Mouse (Mus musculus) thymus, postnatal 10 days (tissue): ENCODE measurements around the gene Smim4.
A peak's percentile ranks its signal among the peaks of the same experiment; 100 is the strongest.

Experiments used
- DNase-seq, 2 experiments: peaks; one replicate each; pipeline ENCODE4 v3.0.0; 2021; ENCODE audit warnings: low spot score in 2 of 2

Gene Smim4

GRCm38 (mm10) chr14:31138897-31139429 lies 10.2 kb upstream of the Smim4 start:
- DNase-seq, result no peak

GRCm38 (mm10) chr14:31138219-31138896 lies 9.6 kb upstream of the Smim4 start:
- DNase-seq, result no peak

- DNase-seq, result no peak
These were observed 9.0 kb upstream of the Smim4 start for GRCm38 (mm10) chr14:31137791-31138190.

GRCm38 (mm10) chr14:31137281-31137595 lies 8.5 kb upstream of the Smim4 start:
- DNase-seq, result no peak

GRCm38 (mm10) chr14:31136411-31137280 lies 7.9 kb upstream of the Smim4 start:
- DNase-seq, result no peak

- DNase-seq, result no peak
These were observed 7.0 kb upstream of the Smim4 start for GRCm38 (mm10) chr14:31135495-31136410.

- no peak for DNase-seq
These were observed 5.6 kb upstream of the Smim4 start for GRCm38 (mm10) chr14:31134015-31135000.

- DNase-seq, result no peak
These were observed 4.4 kb upstream of the Smim4 start for GRCm38 (mm10) chr14:31133023-31133665.

- DNase-seq, result no peak
These were observed 3.8 kb upstream of the Smim4 start for GRCm38 (mm10) chr14:31132491-31132975.

- DNase-seq, result no peak
These were observed 3.3 kb upstream of the Smim4 start for GRCm38 (mm10) chr14:31132031-31132430.

- peak; percentile 16 to 22 for DNase-seq
These were observed 2.6 kb upstream of the Smim4 start for GRCm38 (mm10) chr14:31131272-31131821.

GRCm38 (mm10) chr14:31130236-31131220 lies 1.8 kb upstream of the Smim4 start, which contains the start of gene Nt5dc2:
Nt5dc2 (plus strand) TSS chr14:31131053.
- peak; percentile 85 to 88 for DNase-seq

- DNase-seq, result no peak
These were observed 825 bp upstream of the Smim4 start for GRCm38 (mm10) chr14:31129326-31130235.

GRCm38 (mm10) chr14:31128101-31128825 lies 493 bp downstream of the Smim4 start:
- peak in 1 of 2 experiments; percentile 46 for DNase-seq

GRCm38 (mm10) chr14:31126826-31127225 lies 1.9 kb downstream of the Smim4 start:
- DNase-seq, result no peak
